Mouse (Mus musculus) neural tube, postnatal 0 days (tissue): Measurements from ENCODE around the gene 2510039O18Rik. TPM values are rescaled to one million over a fixed set of nuclear protein-coding genes. Genes with fewer than 3 reads are reported as not detected.

Experiments
- polyA plus RNA-seq: library from polyadenylated mRNA; unstranded; fragments of >200 nt; fragmentation: Nextera tagmentation; extraction: Ambion mirVana; gene quantifications from 2 replicates; pipeline ENCODE4 v1.2.1, GENCODE M21; 2015

Gene 2510039O18Rik
- 13.4 and 16.0 TPM in 2 replicates for polyA plus RNA-seq

DNA sequence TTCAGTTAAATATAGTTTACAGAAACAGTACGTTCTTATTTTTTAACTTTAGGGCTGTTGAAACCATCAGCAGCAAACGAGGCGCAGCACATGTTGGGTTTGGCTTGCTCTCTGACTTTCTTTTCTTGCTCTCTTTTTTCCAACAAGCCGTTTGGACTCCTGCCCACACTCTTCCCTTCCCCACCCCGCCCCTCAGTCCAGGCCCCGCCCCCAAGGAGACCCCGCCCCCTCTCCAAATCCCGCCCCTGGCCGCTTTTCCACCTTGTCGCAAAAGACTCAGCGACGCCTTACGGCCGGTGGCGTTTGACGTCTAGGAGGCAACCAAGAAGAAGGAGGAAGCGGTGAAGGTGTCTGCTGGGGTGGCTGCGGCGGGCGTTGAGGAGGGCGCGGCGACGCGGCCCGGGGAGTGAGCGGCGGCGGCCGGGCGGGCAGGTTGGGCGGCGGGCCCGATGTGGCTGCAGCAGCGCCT, at the start of gene 2510039O18Rik:
TSS of gene 2510039O18Rik (plus strand) at position 320 of the 469 bp plus-strand sequence.

DNA sequence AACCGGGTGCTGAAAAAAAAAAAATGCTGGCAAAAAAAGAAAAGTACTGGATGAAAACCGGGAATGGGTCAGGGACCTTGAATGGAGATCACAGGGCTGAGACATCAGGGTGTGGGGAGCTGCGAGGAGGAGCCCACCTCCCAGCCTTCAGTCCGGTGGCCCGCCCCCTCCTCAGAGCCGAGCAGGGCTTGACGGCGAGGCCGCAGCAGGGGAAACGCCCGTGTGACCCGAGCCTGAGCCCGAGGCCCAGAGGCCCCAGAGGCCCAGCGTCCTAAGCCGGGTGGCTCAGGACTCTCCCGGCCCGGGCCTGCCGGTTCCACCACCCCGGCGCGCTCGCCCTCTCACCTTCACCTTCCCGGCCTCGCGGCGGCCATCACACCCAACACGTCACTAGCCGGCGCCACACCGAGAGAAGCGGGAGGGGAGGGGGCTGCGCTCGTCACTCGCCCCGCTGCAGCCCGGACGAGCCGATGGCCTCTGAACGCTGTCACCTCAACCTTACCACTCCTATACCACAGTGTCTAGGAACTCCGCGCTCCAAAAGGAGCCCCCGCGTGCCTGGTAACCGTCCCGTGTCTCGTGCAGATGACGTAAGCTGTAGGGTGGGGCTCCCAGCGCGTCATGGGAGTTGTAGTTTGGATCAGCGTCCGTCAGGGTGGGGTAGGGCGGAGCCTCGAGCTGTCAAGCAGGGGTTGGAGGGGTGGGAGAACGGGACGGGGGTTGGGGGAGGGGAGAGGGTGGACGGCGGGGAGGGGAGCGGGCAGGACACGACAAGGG, 36.2 kb upstream of the 2510039O18Rik start, which contains the start of gene Mfn2:
TSS of gene Mfn2 (minus strand) at position 392 of the 777 bp plus-strand sequence.

DNA sequence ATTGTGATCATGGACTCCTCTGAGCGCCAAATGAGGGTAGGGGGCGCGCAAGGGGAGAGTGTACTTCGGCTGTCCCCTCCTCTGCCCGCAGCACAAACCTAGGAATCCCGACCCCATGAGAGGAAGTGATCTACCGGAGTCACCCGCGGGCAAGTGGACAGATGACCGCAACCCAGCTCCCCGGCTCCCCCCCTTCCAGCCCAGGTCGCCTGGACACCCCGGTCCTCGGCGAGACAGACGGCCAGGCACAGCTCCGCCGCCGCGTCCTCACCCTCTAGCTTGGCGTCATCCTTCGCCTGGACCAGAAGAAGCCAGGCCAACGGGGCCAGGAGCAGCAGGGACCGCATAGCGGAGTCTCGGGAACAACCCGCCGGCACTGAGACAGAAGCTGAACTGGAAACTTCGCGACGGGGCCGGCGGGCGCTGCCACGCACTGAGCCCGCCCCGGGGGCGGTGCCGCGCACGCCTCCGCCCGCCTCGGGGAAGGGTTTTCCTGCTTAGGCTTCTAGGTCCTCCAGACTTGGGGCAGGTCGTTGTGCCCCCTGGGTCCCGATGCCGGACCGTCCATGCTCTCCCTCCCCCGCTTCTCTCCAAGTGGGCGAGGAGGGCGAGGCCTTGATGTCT, 4.3 kb upstream of the 2510039O18Rik start, which contains the start of gene Plod1:
TSS of gene Plod1 (minus strand) at position 437 of the 624 bp plus-strand sequence.

DNA sequence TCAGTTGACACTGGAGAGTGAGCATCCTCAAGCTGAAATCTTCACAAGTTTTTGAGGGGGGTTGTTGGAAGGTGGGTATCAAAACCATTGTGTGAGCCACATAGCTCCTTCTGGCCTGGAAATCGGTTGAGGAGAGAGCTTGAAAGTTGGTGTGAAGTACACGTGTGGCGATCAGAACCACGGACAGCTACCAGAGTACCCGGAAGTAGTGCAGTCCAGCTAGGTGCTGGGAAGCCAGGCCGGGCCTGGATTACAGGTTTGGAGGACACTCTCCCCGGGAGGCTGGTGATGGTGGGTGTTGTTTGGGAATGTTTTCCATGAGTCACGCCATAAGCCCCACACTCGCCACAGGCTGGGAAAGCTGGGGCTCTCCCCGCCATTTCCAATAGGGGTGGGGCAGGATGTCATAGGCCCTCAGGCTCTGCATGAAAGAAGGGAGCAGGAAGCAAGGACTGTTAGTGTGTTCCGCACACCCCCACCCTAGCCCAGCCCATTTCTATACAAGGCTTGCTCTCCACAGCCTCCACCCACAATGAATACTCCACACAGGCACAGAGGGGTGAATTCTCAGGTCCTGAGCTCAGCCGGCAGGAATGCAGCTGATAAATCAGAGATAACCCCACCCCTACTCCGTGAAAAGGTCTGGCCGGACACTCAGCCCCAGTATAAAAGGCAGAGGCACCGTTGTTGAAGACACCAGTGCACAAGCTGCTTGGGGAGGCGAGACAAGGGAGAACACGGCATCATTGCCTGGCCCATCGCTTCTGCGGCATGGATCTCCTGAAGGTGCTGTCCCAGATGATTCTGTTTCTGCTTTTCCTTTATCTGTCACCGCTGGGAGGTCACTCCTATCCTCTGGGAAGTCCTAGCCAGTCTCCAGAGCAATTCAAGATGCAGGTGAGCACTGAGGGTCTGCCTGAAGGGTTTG, 44.8 kb downstream of the 2510039O18Rik start, which contains the start of gene Nppb:
TSS of gene Nppb (plus strand) at position 584 of the 928 bp plus-strand sequence.

Other genes starting within 250 kb of the 2510039O18Rik start
- not detected in 2 replicates for gene Zfp534, start 238.3 kb upstream of the 2510039O18Rik start, polyA plus RNA-seq
- 3.4 and 3.8 TPM in 2 replicates for gene Zfp984, start 131.1 kb upstream of the 2510039O18Rik start, polyA plus RNA-seq
- 4.8 and 7.8 TPM in 2 replicates for gene Zfp933, start 92.5 kb upstream of the 2510039O18Rik start, polyA plus RNA-seq
- 27.0 and 36.2 TPM in 2 replicates for gene Miip, start 72.1 kb upstream of the 2510039O18Rik start, polyA plus RNA-seq
- 4.6 and 4.9 TPM in 2 replicates for gene Fv1, start 71.9 kb upstream of the 2510039O18Rik start, polyA plus RNA-seq
- gene Mfn2, start 36.2 kb upstream of the 2510039O18Rik start, polyA plus RNA-seq = 68.9 and 75.8 TPM in 2 replicates
- gene Plod1, start 4.1 kb upstream of the 2510039O18Rik start, polyA plus RNA-seq = 27.5 and 31.0 TPM in 2 replicates
- gene Nppb, start 44.9 kb downstream of the 2510039O18Rik start, polyA plus RNA-seq = 0.40 and 0.83 TPM in 2 replicates
- 2.5 and 3.0 TPM in 2 replicates for gene Nppa, start 59.8 kb downstream of the 2510039O18Rik start, polyA plus RNA-seq
- gene Clcn6, start 97.9 kb downstream of the 2510039O18Rik start, polyA plus RNA-seq = 21.0 and 23.1 TPM in 2 replicates
- gene Mthfr, start 98.2 kb downstream of the 2510039O18Rik start, polyA plus RNA-seq = 13.7 and 14.7 TPM in 2 replicates
- 8.4 and 9.7 TPM in 2 replicates for gene Agtrap, start 147.1 kb downstream of the 2510039O18Rik start, polyA plus RNA-seq
- gene Mad2l2, start 189.5 kb downstream of the 2510039O18Rik start, polyA plus RNA-seq = 94.3 and 102 TPM in 2 replicates
- 2.4 and 2.9 TPM in 2 replicates for gene Draxin, start 189.8 kb downstream of the 2510039O18Rik start, polyA plus RNA-seq
- 24.6 and 26.1 TPM in 2 replicates for gene Fbxo6, start 211.2 kb downstream of the 2510039O18Rik start, polyA plus RNA-seq
- 105 and 121 TPM in 2 replicates for gene Fbxo44, start 219.6 kb downstream of the 2510039O18Rik start, polyA plus RNA-seq
- gene Fbxo2, start 219.7 kb downstream of the 2510039O18Rik start, polyA plus RNA-seq = 64.7 and 72.5 TPM in 2 replicates